Mouse (Mus musculus): ENCODE measurements around the gene Rfk.

The Rfk gene

DNA sequence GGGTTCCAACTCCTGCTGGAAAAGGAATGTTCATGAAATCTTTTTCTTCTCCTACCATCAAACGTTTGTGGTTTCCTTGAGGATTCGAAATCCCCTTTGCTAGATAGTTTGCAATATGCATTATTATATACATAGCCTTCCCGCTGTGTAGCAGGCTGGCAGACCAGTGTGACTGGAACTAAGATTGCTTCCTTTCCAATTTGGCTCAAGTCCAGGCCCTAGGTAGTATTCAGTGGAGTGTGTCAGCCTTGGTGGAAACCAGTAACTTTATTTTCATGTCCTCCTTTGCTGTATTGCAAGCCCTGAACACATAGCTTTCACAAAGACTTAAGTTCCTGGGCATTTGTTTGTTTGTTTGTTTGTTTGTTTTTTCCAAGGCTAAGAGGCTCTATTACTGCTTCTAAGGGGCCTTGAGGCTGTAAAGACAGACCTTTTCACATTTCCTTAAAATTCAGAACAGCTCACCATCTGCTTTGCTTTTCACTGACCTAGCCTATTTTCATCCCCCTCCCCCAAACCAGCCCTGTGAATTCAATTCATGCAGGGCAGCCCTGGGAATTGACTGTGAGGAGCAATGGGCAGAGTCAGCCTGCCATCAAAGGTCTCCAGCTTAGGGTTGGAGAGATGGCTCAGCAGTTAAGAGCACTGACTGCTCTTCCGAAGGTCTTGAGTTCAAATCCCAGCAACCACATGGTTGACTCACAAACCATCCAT lies 45.8 kb downstream of the Rfk start:
- in situ Hi-C loops (cut with MboI, MseI): no loop called here

DNA sequence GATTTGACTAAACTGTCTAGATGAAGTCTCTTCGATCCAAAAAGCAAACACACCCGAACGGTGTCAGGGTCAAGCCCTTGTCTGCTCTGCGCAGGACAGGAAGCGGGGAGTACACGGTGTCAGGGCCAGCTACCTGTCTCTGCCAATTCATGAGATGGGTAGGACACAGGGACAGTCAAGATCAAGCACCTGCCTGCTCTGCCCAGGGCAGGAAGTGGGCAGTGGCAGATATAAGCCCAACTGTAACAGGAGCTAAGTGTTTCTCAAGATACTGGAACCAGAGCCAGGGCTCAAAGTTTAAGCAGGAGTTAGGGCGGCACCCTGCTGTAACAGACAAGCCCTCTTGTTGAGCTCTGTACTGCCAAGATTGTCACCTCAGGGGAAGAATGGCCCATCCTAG lies 49.7 kb downstream of the Rfk start:
- in situ Hi-C loops (cut with MboI, MseI): no loop called here
